Mouse (Mus musculus): ENCODE data around the gene Serpinb1a.
"Not testable (repeated sequence)": the region's sequence is repeated elsewhere in the genome, so short reads cannot be mapped to it uniquely, and the experiment has no call there.

DNA sequence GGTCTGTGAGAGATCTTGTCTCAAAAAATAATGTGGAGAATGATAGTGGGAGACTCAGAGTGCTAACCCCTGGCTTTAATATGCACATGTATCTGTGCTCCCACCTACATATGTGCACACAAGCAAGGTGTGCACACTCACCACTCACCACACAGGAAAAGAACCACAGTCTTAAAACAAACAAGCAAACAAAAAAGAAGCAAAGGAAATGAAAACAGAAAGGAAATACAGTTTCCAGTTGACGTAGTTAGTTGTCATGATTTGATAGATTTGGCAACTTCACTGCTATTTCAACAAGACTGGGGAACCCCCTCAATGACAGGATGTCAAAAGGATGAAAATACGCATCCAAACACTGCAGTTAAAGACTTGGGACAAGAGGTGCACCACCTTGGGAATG is 48.1 kb upstream of the Serpinb1a start:
- TF ChIP-seq CTCF, EP300 (IDR thresholded peaks at IDR 0.05; ENCODE audit: low read depth): not testable (repeated sequence)

Measured in heart, postnatal 0 days (tissue).